Mouse (Mus musculus) olfactory bulb, adult 2 months (tissue): ENCODE results near the gene Hnrnpa3.

Experiments used
- CTCF ChIP-seq: fragments of 200-500 bp; IDR thresholded peaks from 2 replicates; pipeline ENCODE4 v1.5.1; 2012; ENCODE audit warnings: low read depth, mild to moderate bottlenecking, low read length, moderate library complexity; ENCODE audit not compliant: insufficient read depth
- POLR2A ChIP-seq: fragments of 200-500 bp; IDR thresholded peaks from 2 replicates; pipeline ENCODE4 v1.6.1; 2012; ENCODE audit warnings: mild to moderate bottlenecking, low read depth, low read length, moderate library complexity; ENCODE audit not compliant: insufficient read depth

DNA sequence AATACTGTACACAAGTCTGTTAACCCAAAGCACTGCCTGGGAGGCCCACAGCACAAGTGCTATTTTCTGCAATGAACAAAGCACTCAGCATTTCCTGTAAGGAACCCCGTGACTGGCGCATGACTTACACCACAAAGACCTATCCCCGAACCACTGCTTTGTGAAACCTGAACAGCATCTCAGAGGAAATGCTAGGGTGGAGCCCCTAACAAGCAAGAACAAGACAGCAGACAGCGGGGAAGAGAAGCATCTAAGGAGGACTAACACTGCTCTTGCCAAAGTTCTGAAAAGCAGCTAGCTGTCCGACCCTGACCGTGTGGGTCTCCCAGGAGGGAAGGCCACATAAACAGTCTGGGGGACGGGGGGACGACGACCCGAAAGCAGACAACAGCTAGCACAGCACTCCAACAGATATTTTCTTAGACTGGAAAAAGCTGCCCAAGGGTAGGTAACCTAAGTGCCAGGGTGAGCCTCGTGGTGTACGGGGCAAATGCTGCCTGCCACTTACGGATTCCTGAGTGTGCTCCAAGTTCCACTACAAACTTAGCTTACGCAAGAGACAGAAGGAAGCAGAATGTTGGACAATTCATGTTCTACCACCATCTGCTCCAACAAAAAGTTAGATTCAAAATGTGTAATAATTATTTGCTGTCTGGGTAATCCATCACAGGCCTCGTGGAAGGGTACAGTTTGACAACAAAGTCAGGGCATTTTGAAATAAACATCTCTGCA, 24.1 kb downstream of the Hnrnpa3 start:
- TF ChIP-seq CTCF (no peak), POLR2A (no peak)
